Mouse (Mus musculus) thymus, adult 18-20 months (tissue): ENCODE data around the gene Gsdmc4.
A peak's percentile ranks its signal among the peaks of the same experiment; 100 is the strongest.
"Not testable (repeated sequence)": the region's sequence is repeated elsewhere in the genome, so short reads cannot be mapped to it uniquely, and the experiment has no call there.

ENCODE experiments used
- DNase-seq, 2 experiments: peaks; one replicate each; pipeline ENCODE4 v3.0.0; 2022; ENCODE audit warnings: mixed read lengths in 2 of 2

The Gsdmc4 gene

GRCm38 (mm10) chr15:63912197-63912596 lies at the start of gene Gsdmc4:
Gene Gsdmc4, minus strand, starts transcription at chr15:63912297.
- not testable (repeated sequence) for DNase-seq

- no peak for DNase-seq
Measured at GRCm38 (mm10) chr15:63960542-63960941, 48.4 kb upstream of the Gsdmc4 start.

GRCm38 (mm10) chr15:63957553-63957952 lies 45.5 kb upstream of the Gsdmc4 start:
- DNase-seq: no peak

- DNase-seq: no peak
Measured at GRCm38 (mm10) chr15:63953256-63953655, 41.2 kb upstream of the Gsdmc4 start.

GRCm38 (mm10) chr15:63941221-63941620 lies 29.1 kb upstream of the Gsdmc4 start:
- no peak for DNase-seq

- DNase-seq: no peak
Measured at GRCm38 (mm10) chr15:63932656-63933055, 20.6 kb upstream of the Gsdmc4 start.

GRCm38 (mm10) chr15:63931404-63931803 lies 19.3 kb upstream of the Gsdmc4 start:
- DNase-seq: no peak

- no peak for DNase-seq
Measured at GRCm38 (mm10) chr15:63930107-63931041, 18.3 kb upstream of the Gsdmc4 start.

GRCm38 (mm10) chr15:63926201-63926600 lies 14.1 kb upstream of the Gsdmc4 start:
- no peak for DNase-seq

- no peak for DNase-seq
Measured at GRCm38 (mm10) chr15:63924484-63924883, 12.4 kb upstream of the Gsdmc4 start.

- not testable (repeated sequence) for DNase-seq
Measured at GRCm38 (mm10) chr15:63921618-63922017, 9.5 kb upstream of the Gsdmc4 start.

- DNase-seq: not testable (repeated sequence)
Measured at GRCm38 (mm10) chr15:63919728-63920127, 7.6 kb upstream of the Gsdmc4 start.

GRCm38 (mm10) chr15:63916584-63916983 lies 4.5 kb upstream of the Gsdmc4 start:
- not testable (repeated sequence) for DNase-seq

- not testable (repeated sequence) for DNase-seq
Measured at GRCm38 (mm10) chr15:63909896-63910295, 2.2 kb downstream of the Gsdmc4 start.

- peak in 1 of 2 experiments; percentile 18 for DNase-seq
Measured at GRCm38 (mm10) chr15:63895560-63896353, 16.3 kb downstream of the Gsdmc4 start.

GRCm38 (mm10) chr15:63888440-63888839 lies 23.7 kb downstream of the Gsdmc4 start:
- not testable (repeated sequence) for DNase-seq

- DNase-seq: not testable (repeated sequence)
Measured at GRCm38 (mm10) chr15:63887949-63888348, 24.1 kb downstream of the Gsdmc4 start.

- not testable (repeated sequence) for DNase-seq
Measured at GRCm38 (mm10) chr15:63878458-63878857, 33.6 kb downstream of the Gsdmc4 start, which contains the start of gene Gsdmc3. Gene Gsdmc3, minus strand, starts transcription at chr15:63878558.

GRCm38 (mm10) chr15:63876160-63876559 lies 35.9 kb downstream of the Gsdmc4 start:
- not testable (repeated sequence) for DNase-seq

- not testable (repeated sequence) for DNase-seq
Measured at GRCm38 (mm10) chr15:63861965-63862364, 50.1 kb downstream of the Gsdmc4 start.
